ENCODE assay signal across 12 mouse cellular contexts in genomic region chr3:69524356-69525071, GRCm38 (mm10).
DNase-seq lines count a peak whose midpoint lies in the region; ATAC-seq lines count a peak whose summit lies in the region.
"Had no signal": no experiment of that assay in that cellular context is flagged by ENCODE, and none has a peak within 500 bp of the region (broad histone marks: within the 10 kb centered on the region; RNA-seq: fewer than 3 reads in every experiment).

No protein-coding gene starts in this region.

- DNase-seq in kidney, postnatal 14 days = no peak
- DNase-seq in CD4-positive helper T cell, adult 2 months (ENCODE audit: low read depth, low spot score) = peak; percentile 15
- DNase-seq in spleen, postnatal 14 days (ENCODE audit: low spot score in 2 of 2) = no peak
- no peak for DNase-seq in heart, postnatal 25 days (ENCODE audit: low spot score)
- no peak for DNase-seq in cerebellum, adult 9-11 months
- DNase-seq: cerebellum, adult 18-20 months; layer of hippocampus, postnatal 36 days; thymus, postnatal 4 days had no signal

- no peak overlapping the region for H3K4me3 ChIP-seq in kidney, embryonic 14.5 days (ENCODE audit: low read length)
- no peak overlapping the region for H3K4me3 ChIP-seq in limb, embryonic 15.5 days

- H3K4me1 ChIP-seq in kidney, embryonic 14.5 days (ENCODE audit: control insufficient read depth, insufficient read depth, low read length) = 0 out of 2 replicates have a peak, but pooled peaks cover 3% of the 10 kb centered on the region
- peaks cover 21% of the 10 kb centered on the region for H3K4me1 ChIP-seq in limb, embryonic 15.5 days

- no peaks in the 10 kb centered on the region for H3K36me3 ChIP-seq in kidney, embryonic 14.5 days (ENCODE audit: control insufficient read depth, insufficient read depth, low read length)
- no peaks in the 10 kb centered on the region for H3K36me3 ChIP-seq in limb, embryonic 15.5 days

- 75% methylated on average over 8 of the region's 8 CpGs for WGBS in kidney, embryonic 14.5 days
- 50% methylated on average over 8 of the region's 8 CpGs for WGBS in limb, embryonic 15.5 days

- intact Hi-C loops in heart, postnatal 25 days (cut with DNase I) = no loop called here

- no peaks in the 10 kb centered on the region for H3K27me3 ChIP-seq in kidney, embryonic 14.5 days (ENCODE audit: control insufficient read depth, insufficient read depth, low read length)
- H3K27me3 ChIP-seq in limb, embryonic 15.5 days = no peaks in the 10 kb centered on the region

- H3K9me3 ChIP-seq in kidney, embryonic 14.5 days (ENCODE audit: control insufficient read depth, low read length) = no peaks in the 10 kb centered on the region
- H3K9me3 ChIP-seq in limb, embryonic 15.5 days = no peaks in the 10 kb centered on the region

- no peak overlapping the region for H3K9ac ChIP-seq in kidney, embryonic 14.5 days (ENCODE audit: low read depth, low read length)
- no peak overlapping the region for H3K9ac ChIP-seq in limb, embryonic 15.5 days

- no peak for ATAC-seq in kidney, embryonic 14.5 days (ENCODE audit: low FRiP score, low TSS enrichment)
- ATAC-seq in activated CD4-positive, CD25-positive, alpha-beta regulatory T cell, adult 4 months = peak; percentile 36
- no peak for ATAC-seq in limb, embryonic 15.5 days (ENCODE audit: insufficient number of reproducible peaks, low FRiP score, low TSS enrichment, low read depth)
- ATAC-seq: intestine, embryonic 16.5 days had no signal

- peak overlapping the region; percentile 30; the same call in 1 of the 2 replicates for H3K27ac ChIP-seq in kidney, embryonic 14.5 days (ENCODE audit: low read depth, low read length)
- H3K27ac ChIP-seq in limb, embryonic 15.5 days = peak overlapping the region; percentile 59; the same call in 1 of the 2 replicates

- H3K4me2 ChIP-seq in kidney, embryonic 14.5 days (replicated peaks; ENCODE audit: low read depth, low read length) = no peak overlapping the region
- no peak overlapping the region for H3K4me2 ChIP-seq in limb, embryonic 15.5 days
